Mouse (Mus musculus): ENCODE data around the gene Alpl. TPM values are rescaled to one million over a fixed set of nuclear protein-coding genes. Genes with fewer than 3 reads are reported as not detected.

The Alpl gene
- polyA plus RNA-seq, 1 experiment from 2014 or later, result 6.1 TPM

GRCm38 (mm10) chr4:137793611-137794010 is 2.6 kb downstream of the Alpl start:
- no peak for DNase-seq
- H3K4me3 ChIP-seq (replicated peaks; ENCODE audit: low read depth, low read length), result no peak overlapping the region
- H3K9me3 ChIP-seq (ENCODE audit: control insufficient read depth, low read length), result no peaks in the 10 kb centered on the region
- H3K36me3 ChIP-seq (ENCODE audit: control insufficient read depth, insufficient read depth, low read length), result no peaks in the 10 kb centered on the region
- no peak overlapping the region for H3K27ac ChIP-seq (replicated peaks; ENCODE audit: low read depth, low read length)
- peaks cover 21% of the 10 kb centered on the region; the same call in 1 of the 2 replicates for H3K4me1 ChIP-seq (ENCODE audit: control insufficient read depth, insufficient read depth, low read length)
- H3K4me2 ChIP-seq (ENCODE audit: low read length), result no peak overlapping the region
- 85% methylated on average over 7 of the region's 7 CpGs for WGBS
- no peaks in the 10 kb centered on the region for H3K27me3 ChIP-seq (ENCODE audit: control insufficient read depth, insufficient read depth, low read length)
- no peak overlapping the region for H3K9ac ChIP-seq (replicated peaks; ENCODE audit: low read length)
- no peak for ATAC-seq (ENCODE audit: low FRiP score, low TSS enrichment)

GRCm38 (mm10) chr4:137791440-137791839 is 4.7 kb downstream of the Alpl start:
- ATAC-seq (ENCODE audit: low FRiP score, low TSS enrichment), result no peak

GRCm38 (mm10) chr4:137790981-137791380 is 5.2 kb downstream of the Alpl start:
- no peak for DNase-seq
- H3K27me3 ChIP-seq (ENCODE audit: control insufficient read depth, insufficient read depth, low read length), result no peaks in the 10 kb centered on the region
- H3K4me3 ChIP-seq (replicated peaks; ENCODE audit: low read depth, low read length), result no peak overlapping the region
- H3K27ac ChIP-seq (replicated peaks; ENCODE audit: low read depth, low read length), result no peak overlapping the region
- no peak overlapping the region for H3K9ac ChIP-seq (replicated peaks; ENCODE audit: low read length)
- peaks cover 14% of the 10 kb centered on the region; the same call in 1 of the 2 replicates for H3K4me1 ChIP-seq (ENCODE audit: control insufficient read depth, insufficient read depth, low read length)
- no peak for ATAC-seq (ENCODE audit: low FRiP score, low TSS enrichment)
- H3K9me3 ChIP-seq (ENCODE audit: control insufficient read depth, low read length), result no peaks in the 10 kb centered on the region
- WGBS, result 89% methylated on average over 5 of the region's 5 CpGs
- no peaks in the 10 kb centered on the region for H3K36me3 ChIP-seq (ENCODE audit: control insufficient read depth, insufficient read depth, low read length)
- H3K4me2 ChIP-seq (ENCODE audit: low read length), result no peak overlapping the region

More at GRCm38 (mm10) chr4:137791440-137791839, 4.7 kb downstream of the Alpl start:
- Histone ChIP-seq H3K4me1 (ENCODE audit: control insufficient read depth, insufficient read depth, low read length) (peaks cover 18% of the 10 kb centered on the region; the same call in 1 of the 2 replicates), H3K36me3 (ENCODE audit: control insufficient read depth, insufficient read depth, low read length) (no peaks in the 10 kb centered on the region), H3K9ac (replicated peaks; ENCODE audit: low read length) (no peak overlapping the region), H3K27ac (replicated peaks; ENCODE audit: low read depth, low read length) (no peak overlapping the region), H3K4me3 (replicated peaks; ENCODE audit: low read depth, low read length) (no peak overlapping the region), H3K27me3 (ENCODE audit: control insufficient read depth, insufficient read depth, low read length) (no peaks in the 10 kb centered on the region), H3K4me2 (ENCODE audit: low read length) (no peak overlapping the region), H3K9me3 (ENCODE audit: control insufficient read depth, low read length) (no peaks in the 10 kb centered on the region)
- 13% methylated on average over 7 of the region's 7 CpGs for WGBS
- DNase-seq, result peak; percentile 50

GRCm38 (mm10) chr4:137788511-137789049 is 7.6 kb downstream of the Alpl start:
- Histone ChIP-seq H3K9ac (replicated peaks; ENCODE audit: low read length) (no peak overlapping the region), H3K4me1 (ENCODE audit: control insufficient read depth, insufficient read depth, low read length) (peaks cover 17% of the 10 kb centered on the region; the same call in 1 of the 2 replicates), H3K27ac (replicated peaks; ENCODE audit: low read depth, low read length) (no peak overlapping the region), H3K4me3 (replicated peaks; ENCODE audit: low read depth, low read length) (no peak overlapping the region), H3K4me2 (ENCODE audit: low read length) (no peak overlapping the region), H3K36me3 (ENCODE audit: control insufficient read depth, insufficient read depth, low read length) (no peaks in the 10 kb centered on the region), H3K9me3 (ENCODE audit: control insufficient read depth, low read length) (no peaks in the 10 kb centered on the region), H3K27me3 (ENCODE audit: control insufficient read depth, insufficient read depth, low read length) (no peaks in the 10 kb centered on the region)
- 38% methylated on average over 7 of the region's 7 CpGs for WGBS
- ATAC-seq (ENCODE audit: low FRiP score, low TSS enrichment) (no peak), DNase-seq (peak; percentile 40)

GRCm38 (mm10) chr4:137787589-137788289 is 8.4 kb downstream of the Alpl start:
- Histone ChIP-seq H3K4me2 (ENCODE audit: low read length) (no peak overlapping the region), H3K4me1 (ENCODE audit: control insufficient read depth, insufficient read depth, low read length) (peaks cover 17% of the 10 kb centered on the region; the same call in 1 of the 2 replicates), H3K9me3 (ENCODE audit: control insufficient read depth, low read length) (no peaks in the 10 kb centered on the region), H3K9ac (replicated peaks; ENCODE audit: low read length) (no peak overlapping the region), H3K36me3 (ENCODE audit: control insufficient read depth, insufficient read depth, low read length) (no peaks in the 10 kb centered on the region), H3K27me3 (ENCODE audit: control insufficient read depth, insufficient read depth, low read length) (no peaks in the 10 kb centered on the region), H3K4me3 (replicated peaks; ENCODE audit: low read depth, low read length) (no peak overlapping the region), H3K27ac (replicated peaks; ENCODE audit: low read depth, low read length) (no peak overlapping the region)
- no peak for ATAC-seq (ENCODE audit: low FRiP score, low TSS enrichment)
- no peak for DNase-seq
- 78% methylated on average over 7 of the region's 7 CpGs for WGBS

GRCm38 (mm10) chr4:137786488-137786887 is 9.7 kb downstream of the Alpl start:
- Histone ChIP-seq H3K36me3 (ENCODE audit: control insufficient read depth, insufficient read depth, low read length) (no peaks in the 10 kb centered on the region), H3K27ac (replicated peaks; ENCODE audit: low read depth, low read length) (no peak overlapping the region), H3K4me3 (replicated peaks; ENCODE audit: low read depth, low read length) (no peak overlapping the region), H3K4me1 (ENCODE audit: control insufficient read depth, insufficient read depth, low read length) (peaks cover 14% of the 10 kb centered on the region; the same call in 1 of the 2 replicates), H3K27me3 (ENCODE audit: control insufficient read depth, insufficient read depth, low read length) (no peaks in the 10 kb centered on the region), H3K9ac (replicated peaks; ENCODE audit: low read length) (no peak overlapping the region), H3K4me2 (ENCODE audit: low read length) (no peak overlapping the region), H3K9me3 (ENCODE audit: control insufficient read depth, low read length) (no peaks in the 10 kb centered on the region)
- no peak for DNase-seq
- 89% methylated on average over 6 of the region's 6 CpGs for WGBS
- ATAC-seq (ENCODE audit: low FRiP score, low TSS enrichment), result no peak

- Histone ChIP-seq H3K36me3 (ENCODE audit: control insufficient read depth, insufficient read depth, low read length) (no peaks in the 10 kb centered on the region), H3K27ac (replicated peaks; ENCODE audit: low read depth, low read length) (no peak overlapping the region), H3K4me1 (ENCODE audit: control insufficient read depth, insufficient read depth, low read length) (0 out of 2 replicates have a peak, but pooled peaks cover 11% of the 10 kb centered on the region), H3K9ac (replicated peaks; ENCODE audit: low read length) (no peak overlapping the region), H3K27me3 (ENCODE audit: control insufficient read depth, insufficient read depth, low read length) (no peaks in the 10 kb centered on the region), H3K4me3 (replicated peaks; ENCODE audit: low read depth, low read length) (no peak overlapping the region), H3K4me2 (ENCODE audit: low read length) (no peak overlapping the region), H3K9me3 (ENCODE audit: control insufficient read depth, low read length) (no peaks in the 10 kb centered on the region)
- ATAC-seq (ENCODE audit: low FRiP score, low TSS enrichment) (no peak), DNase-seq (no peak)
- WGBS, result 88% methylated on average over 6 of the region's 6 CpGs
Observed at GRCm38 (mm10) chr4:137785270-137785669, 10.9 kb downstream of the Alpl start.

GRCm38 (mm10) chr4:137784741-137785140 is 11.4 kb downstream of the Alpl start:
- H3K4me1 ChIP-seq (ENCODE audit: control insufficient read depth, insufficient read depth, low read length), result 0 out of 2 replicates have a peak, but pooled peaks cover 11% of the 10 kb centered on the region
- H3K36me3 ChIP-seq (ENCODE audit: control insufficient read depth, insufficient read depth, low read length), result no peaks in the 10 kb centered on the region
- 75% methylated on average over 6 of the region's 6 CpGs for WGBS
- H3K4me3 ChIP-seq (replicated peaks; ENCODE audit: low read depth, low read length), result no peak overlapping the region
- no peaks in the 10 kb centered on the region for H3K9me3 ChIP-seq (ENCODE audit: control insufficient read depth, low read length)
- ATAC-seq (ENCODE audit: low FRiP score, low TSS enrichment) (no peak), DNase-seq (no peak)
- H3K27ac ChIP-seq (replicated peaks; ENCODE audit: low read depth, low read length), result no peak overlapping the region
- H3K27me3 ChIP-seq (ENCODE audit: control insufficient read depth, insufficient read depth, low read length), result no peaks in the 10 kb centered on the region
- no peak overlapping the region for H3K9ac ChIP-seq (replicated peaks; ENCODE audit: low read length)
- H3K4me2 ChIP-seq (ENCODE audit: low read length), result no peak overlapping the region

Measured in midbrain, embryonic 14.5 days (tissue).